Mouse (Mus musculus) left cerebral cortex, postnatal 25 days (tissue): ENCODE measurements around the gene Ppp1r12c. TPM values are rescaled to one million over a fixed set of nuclear protein-coding genes. Genes with fewer than 3 reads are reported as not detected.

Experiments
- DNase-seq, 2 experiments: peaks; one replicate each; pipeline ENCODE4 v3.0.0; 2022; ENCODE audit warnings: low spot score in 2 of 2, mixed read lengths in 1 of 2
- intact Hi-C: fragments of 180-260 bp; cut with DNase I; formaldehyde crosslinking; loops from one replicate; pipeline ENCODE4 v1.15.1; 2025
- total RNA-seq, 2 experiments: library from RNA; stranded (reverse); gene quantifications; 2 replicates each; pipeline ENCODE4 v1.2.3; 2021

Gene Ppp1r12c
- total RNA-seq, 2 experiments from 2014 or later: 131 to 156 TPM

DNA sequence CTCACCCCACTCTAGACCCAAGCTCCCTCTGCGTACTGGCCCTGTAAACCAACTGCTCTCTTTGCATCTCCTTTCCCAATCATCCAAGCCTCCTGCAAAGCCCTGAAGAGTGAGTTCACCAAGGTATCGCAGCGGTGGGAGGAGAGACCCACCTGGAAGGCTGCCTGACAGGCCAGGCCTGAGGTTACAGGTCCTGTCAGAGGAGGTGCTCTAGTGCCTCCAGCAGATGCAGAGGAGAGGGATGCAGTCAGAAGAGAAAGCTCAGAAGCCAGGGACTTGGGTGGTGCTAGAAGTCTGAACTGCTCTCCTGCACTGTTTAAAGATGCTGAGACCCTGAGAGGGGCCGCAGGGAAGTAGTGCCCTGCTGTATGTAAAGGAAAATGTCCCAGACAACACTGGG is 2.4 kb downstream of the Ppp1r12c start:
- DNase-seq: no peak
- intact Hi-C loops: no loop called here

- intact Hi-C loops: no loop called here
- peak in 1 of 2 experiments; percentile 38 for DNase-seq
Observed at GRCm38 (mm10) chr7:4498251-4498650, 3.2 kb downstream of the Ppp1r12c start.

DNA sequence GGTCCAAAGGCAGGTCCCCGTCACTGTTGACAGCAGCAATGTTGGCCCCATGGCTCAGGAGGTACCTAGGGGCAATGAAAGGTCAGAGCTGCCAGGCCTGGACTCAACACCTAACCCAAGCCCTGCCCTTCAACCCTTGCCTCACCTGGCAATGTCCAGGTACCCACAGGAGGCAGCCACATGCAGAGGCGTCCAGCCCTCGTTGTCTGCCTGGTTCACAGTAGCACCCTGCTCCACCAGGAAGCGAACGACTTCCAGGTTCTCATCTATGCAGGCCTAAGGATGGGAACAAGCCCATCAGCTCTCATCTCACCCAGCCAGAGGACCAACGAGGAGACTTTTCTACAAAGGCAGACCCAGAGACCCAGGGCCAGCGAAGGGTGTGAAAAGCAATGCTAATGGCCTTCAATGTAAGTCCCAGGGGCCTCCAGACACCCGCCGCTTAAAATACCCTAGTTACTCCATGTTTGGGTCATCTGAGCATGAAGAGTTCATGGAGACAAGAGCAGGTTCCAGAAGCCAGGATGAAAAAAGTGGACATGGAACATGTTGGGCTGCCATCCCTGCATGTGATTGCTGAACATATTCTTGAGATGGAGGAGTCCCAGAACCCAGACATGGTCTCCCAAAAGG is 4.1 kb downstream of the Ppp1r12c start:
- intact Hi-C loops: no loop called here

GRCm38 (mm10) chr7:4496468-4496867 is 5.0 kb downstream of the Ppp1r12c start:
- DNase-seq: no peak
- intact Hi-C loops: no loop called here

More for the DNA sequence above, 4.1 kb downstream of the Ppp1r12c start:
- DNase-seq: no peak

DNA sequence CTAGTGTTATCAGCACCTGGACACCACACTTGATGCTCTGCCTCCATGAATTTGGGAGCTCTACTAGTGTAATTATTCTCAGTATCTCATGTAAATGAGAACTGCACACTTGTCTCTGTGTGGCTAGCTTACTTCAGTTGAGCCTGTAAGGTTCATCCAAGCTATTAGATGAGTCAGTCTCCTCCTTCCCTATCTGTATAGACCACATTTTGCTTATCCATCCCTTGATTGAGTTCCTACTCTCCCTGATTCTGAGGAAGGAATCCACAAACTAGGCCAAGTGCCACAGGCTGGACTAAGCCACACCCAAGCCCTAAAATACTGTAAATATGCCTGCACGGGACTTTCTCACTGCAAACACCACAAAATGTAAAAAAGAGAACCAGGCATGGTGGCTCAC is 7.5 kb downstream of the Ppp1r12c start:
- no peak for DNase-seq
- intact Hi-C loops: no loop called here

GRCm38 (mm10) chr7:4492284-4493224 is 8.9 kb downstream of the Ppp1r12c start:
- no peak for DNase-seq
- intact Hi-C loops: no loop called here

GRCm38 (mm10) chr7:4491308-4491707 is 10.2 kb downstream of the Ppp1r12c start:
- no peak for DNase-seq
- intact Hi-C loops: no loop called here

DNA sequence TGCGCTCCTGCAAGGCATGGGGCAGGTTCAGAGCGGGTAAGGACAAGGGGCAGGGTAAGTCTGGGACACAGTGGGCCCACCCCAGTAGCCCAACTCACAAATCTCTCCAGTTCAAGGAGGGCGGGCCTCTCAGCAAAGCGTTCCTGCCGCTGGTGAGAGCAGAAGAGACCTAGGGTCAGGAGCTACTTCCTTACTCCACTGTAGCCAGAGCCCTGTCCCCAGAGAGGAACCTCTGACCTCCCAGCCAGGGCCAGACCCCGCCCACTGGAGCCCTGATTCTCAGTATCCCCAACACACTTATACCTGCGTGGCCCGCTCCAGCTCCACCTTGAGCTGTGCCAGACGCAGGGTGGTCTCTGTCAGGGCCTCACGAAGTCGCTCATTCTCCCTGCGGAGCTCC is 19.2 kb downstream of the Ppp1r12c start:
- intact Hi-C loops: no loop called here
- no peak for DNase-seq

- intact Hi-C loops: loop anchor here (2.0 kb wide), 2 partner anchors 21 to 45 kb away; partner anchors contain the start of genes Ppp1r12c and Tnni3
- peak; percentile 50 to 56 for DNase-seq
Observed at GRCm38 (mm10) chr7:4479674-4480073, 21.8 kb downstream of the Ppp1r12c start.

DNA sequence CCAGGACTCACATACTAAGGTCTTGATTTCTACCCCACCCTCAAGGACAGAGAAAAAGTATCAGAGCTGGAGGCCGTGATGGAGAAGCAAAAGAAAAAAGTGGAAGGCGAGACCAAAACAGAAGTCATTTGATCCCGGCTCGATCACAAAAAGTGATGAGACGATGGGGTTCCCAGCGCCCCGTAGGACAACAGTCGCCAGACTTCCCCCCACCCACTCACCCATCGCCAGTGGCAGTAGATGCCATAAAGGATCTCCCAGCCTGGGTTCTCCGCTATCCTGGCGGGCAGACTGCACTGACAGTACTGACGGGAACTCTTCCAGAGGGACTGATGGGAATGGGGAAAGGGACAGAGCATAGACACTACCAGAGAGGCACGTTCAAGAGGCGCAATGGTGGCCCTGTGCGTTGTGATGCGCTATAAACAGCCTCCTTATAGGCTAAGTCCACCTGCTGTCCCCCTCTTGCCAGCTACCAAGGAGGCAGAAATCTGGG is 22.6 kb downstream of the Ppp1r12c start:
- DNase-seq: no peak
- intact Hi-C loops: loop anchor here (2.0 kb wide), 2 partner anchors 22 to 46 kb away; partner anchors contain the start of genes Ppp1r12c and Tnni3

GRCm38 (mm10) chr7:4478021-4478795 is 23.3 kb downstream of the Ppp1r12c start:
- intact Hi-C loops: loop anchor here (2.0 kb wide), 2 partner anchors 23 to 47 kb away; partner anchors contain the start of genes Ppp1r12c and Tnni3
- DNase-seq: peak; percentile 68 to 84

GRCm38 (mm10) chr7:4473940-4474339 is 27.5 kb downstream of the Ppp1r12c start:
- DNase-seq: no peak
- intact Hi-C loops: loop anchor here (5.0 kb wide), 3 partner anchors 177 to 867 kb away; no protein-coding TSS in a partner anchor

GRCm38 (mm10) chr7:4471179-4471555 is 30.3 kb downstream of the Ppp1r12c start:
- peak; percentile 89 to 91 for DNase-seq
- intact Hi-C loops: loop anchor here (2.0 to 5.0 kb wide), 4 partner anchors 40 to 864 kb away; no protein-coding TSS in a partner anchor

GRCm38 (mm10) chr7:4470275-4471178 is 31.0 kb downstream of the Ppp1r12c start:
- intact Hi-C loops: loop anchor here (2.0 to 5.0 kb wide), 4 partner anchors 40 to 863 kb away; no protein-coding TSS in a partner anchor

GRCm38 (mm10) chr7:4467801-4468200 is 33.7 kb downstream of the Ppp1r12c start:
- intact Hi-C loops: no loop called here
- DNase-seq: no peak

More at GRCm38 (mm10) chr7:4470275-4471178, 31.0 kb downstream of the Ppp1r12c start:
- peak; percentile 62 to 64 for DNase-seq

DNA sequence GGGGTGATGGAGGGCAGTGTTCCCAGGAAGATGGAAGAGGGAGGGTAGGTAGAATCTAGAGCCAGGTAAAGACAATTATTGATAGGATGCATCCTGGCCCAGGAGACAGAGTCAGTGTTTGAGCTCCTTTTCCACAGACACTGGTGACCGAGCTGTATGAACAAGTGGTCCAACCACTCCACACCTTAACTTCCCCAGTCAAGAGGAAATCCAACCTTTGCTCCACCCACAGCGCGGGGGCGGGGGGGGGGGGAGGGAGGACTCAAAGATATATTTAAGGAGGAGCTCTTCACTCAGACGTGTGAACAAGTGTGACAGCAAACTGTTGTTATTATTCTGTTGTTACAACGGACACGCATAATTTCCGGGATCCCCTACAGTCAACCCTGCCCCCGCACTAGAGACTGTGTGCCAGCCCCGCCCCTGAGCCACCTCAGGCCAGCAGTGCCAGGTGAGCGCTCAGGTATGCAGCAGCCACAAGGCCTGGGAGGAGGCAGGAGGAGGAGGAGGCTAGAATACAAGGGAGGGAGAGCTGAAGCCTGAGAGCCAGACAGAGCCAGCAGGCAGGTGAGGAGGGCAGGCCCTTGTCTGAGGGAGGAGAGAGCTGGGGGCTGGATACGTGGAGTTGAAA is 37.2 kb downstream of the Ppp1r12c start:
- intact Hi-C loops: no loop called here
- DNase-seq: no peak

GRCm38 (mm10) chr7:4460576-4461434 is 40.7 kb downstream of the Ppp1r12c start, which contains the start of gene Eps8l1:
TSS of gene Eps8l1 (plus strand) at chr7:4460674.
- intact Hi-C loops: no loop called here
- DNase-seq: no peak
